Mouse (Mus musculus) heart, embryonic 12.5 days (tissue): ENCODE measurements around the gene Ptpn7. TPM values are rescaled to one million over a fixed set of nuclear protein-coding genes. Genes with fewer than 3 reads are reported as not detected.
"Not testable (repeated sequence)": the region's sequence is repeated elsewhere in the genome, so short reads cannot be mapped to it uniquely, and the experiment has no call there.

Experiments used
- ATAC-seq: fragments of 200-750 bp; cut with Nextera tagmentation; 2 replicates; pipeline ENCODE4 v1.8.0; 2017; ENCODE audit warnings: moderate TSS enrichment, moderate library complexity; ENCODE audit not compliant: insufficient number of reproducible peaks, low FRiP score
- H3K27ac ChIP-seq: fragments of 300-500 bp; sonication (generic); 2 replicates; pipeline ENCODE4 v1.5.1; 2016; ENCODE audit warnings: mild to moderate bottlenecking, moderate library complexity; ENCODE audit not compliant: poor library complexity, severe bottlenecking
- H3K27me3 ChIP-seq: fragments of 300-500 bp; sonication (generic); replicated peaks from 2 replicates; pipeline ENCODE4 v1.6.1; 2016; ENCODE audit warnings: mild to moderate bottlenecking, moderate library complexity
- H3K36me3 ChIP-seq: fragments of 300-500 bp; sonication (generic); 2 replicates; pipeline ENCODE4 v1.6.1; 2016; ENCODE audit warnings: mild to moderate bottlenecking, moderate library complexity
- H3K4me1 ChIP-seq: fragments of 300-500 bp; sonication (generic); replicated peaks from 2 replicates; pipeline ENCODE4 v1.6.1; 2016; ENCODE audit warnings: mild to moderate bottlenecking
- H3K4me2 ChIP-seq: fragments of 300-500 bp; sonication (generic); 2 replicates; pipeline ENCODE4 v1.6.1; 2016; ENCODE audit warnings: mild to moderate bottlenecking, moderate library complexity
- H3K4me3 ChIP-seq: fragments of 300-500 bp; sonication (generic); 2 replicates; pipeline ENCODE4 v1.5.1; 2016; ENCODE audit warnings: mild to moderate bottlenecking
- H3K9ac ChIP-seq: fragments of 300-500 bp; sonication (generic); 2 replicates; pipeline ENCODE4 v1.6.1; 2016; ENCODE audit warnings: mild to moderate bottlenecking, moderate library complexity
- H3K9me3 ChIP-seq: fragments of 300-500 bp; sonication (generic); replicated peaks from 2 replicates; pipeline ENCODE4 v1.6.1; 2016; ENCODE audit warnings: mild to moderate bottlenecking, moderate library complexity
- WGBS: fragments of 180-500 bp; shearing (Covaris S2); methylation state at CpG from one replicate; pipeline ENCODE4 v1.1.7; 2016; 5-methylcytosine and 5-hydroxymethylcytosine counted together
- polyA plus RNA-seq: library from polyadenylated mRNA; unstranded; fragments of >200 nt; fragmentation: Nextera tagmentation; extraction: Ambion mirVana; gene quantifications from 2 replicates; pipeline ENCODE4 v1.2.1, GENCODE M21; 2016

Ptpn7 gene
- polyA plus RNA-seq, 1 experiment from 2014 or later, result 1.4 TPM

DNA sequence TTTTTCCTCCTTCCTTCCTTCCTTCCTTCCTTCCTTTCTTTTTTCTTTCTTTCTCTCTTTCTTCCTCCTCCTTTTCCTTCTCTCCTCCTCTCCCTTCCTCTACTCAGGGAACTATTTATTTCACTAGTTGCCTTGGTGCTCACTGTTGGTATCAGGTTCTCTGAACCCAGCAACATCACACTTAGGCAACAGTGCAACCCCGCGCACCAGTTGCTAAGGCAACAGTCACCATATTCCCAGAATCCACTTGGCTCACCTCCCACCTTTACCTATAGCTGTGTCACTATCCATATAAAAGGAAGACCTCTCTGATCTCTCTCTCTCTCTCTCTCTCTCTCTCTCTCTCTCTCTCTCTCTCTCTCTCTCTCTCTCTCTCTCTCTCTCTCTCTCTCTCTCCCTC is 54.5 kb downstream of the Ptpn7 start:
- WGBS, result 32% methylated on average over 2 of the region's 2 CpGs
- not testable (repeated sequence) for H3K4me3 ChIP-seq, H3K27ac ChIP-seq, H3K36me3 ChIP-seq, ATAC-seq, H3K9me3 ChIP-seq, H3K9ac ChIP-seq, H3K4me2 ChIP-seq
- H3K4me1 ChIP-seq, result peaks cover 23% of the 10 kb centered on the region
- peaks cover 52% of the 10 kb centered on the region for H3K27me3 ChIP-seq

DNA sequence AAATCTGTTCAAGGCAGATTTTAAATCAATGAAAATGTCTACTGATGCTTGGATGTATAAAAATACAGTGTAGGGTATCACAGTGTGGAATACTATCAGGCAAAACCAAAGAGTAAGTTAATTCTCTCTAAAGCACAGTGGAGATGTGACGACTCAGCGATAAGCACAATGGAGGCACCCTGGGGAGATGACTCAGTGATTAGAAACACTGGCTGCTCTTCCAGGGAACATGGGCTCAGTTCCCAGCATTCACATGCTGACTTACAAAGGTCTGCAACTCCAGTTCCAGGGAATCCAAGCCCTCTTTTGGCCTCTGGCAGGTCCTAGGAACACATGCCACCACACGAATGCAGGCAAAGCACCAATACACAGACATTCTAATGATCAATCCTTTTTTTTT is 55.7 kb downstream of the Ptpn7 start:
- peaks cover 42% of the 10 kb centered on the region for H3K27me3 ChIP-seq
- no peaks in the 10 kb centered on the region for H3K36me3 ChIP-seq
- ATAC-seq, result no peak
- no peak overlapping the region for H3K9ac ChIP-seq
- H3K4me2 ChIP-seq, result no peak overlapping the region
- H3K27ac ChIP-seq, result no peak overlapping the region
- H3K4me1 ChIP-seq, result peaks cover 12% of the 10 kb centered on the region
- no peak overlapping the region for H3K4me3 ChIP-seq
- H3K9me3 ChIP-seq, result no peaks in the 10 kb centered on the region
- WGBS, result 22% methylated on average over 3 of the region's 3 CpGs

DNA sequence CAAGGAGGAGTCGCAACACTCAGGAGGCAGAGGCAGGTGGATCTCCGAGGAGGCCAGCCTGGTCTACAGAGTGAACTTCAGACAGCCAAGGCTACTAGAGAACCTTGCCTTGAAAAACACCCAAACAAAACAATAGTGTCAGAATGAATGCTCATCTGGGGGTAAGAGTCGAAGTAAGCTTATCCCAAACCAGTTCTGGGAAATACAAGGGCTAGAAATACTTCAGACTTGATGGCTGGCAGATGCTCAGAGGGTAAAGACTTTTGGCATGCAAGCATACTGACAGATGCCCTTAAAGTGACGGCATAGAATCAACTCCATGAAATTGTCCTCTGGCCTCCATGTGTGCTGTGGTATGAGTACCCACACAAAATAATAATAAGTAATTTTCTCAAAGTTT is 56.7 kb downstream of the Ptpn7 start:
- no peak for ATAC-seq
- 86% methylated on average over 4 of the region's 4 CpGs for WGBS
- no peak overlapping the region for H3K27ac ChIP-seq
- peaks cover 2% of the 10 kb centered on the region; the same call in 1 of the 2 replicates for H3K4me1 ChIP-seq
- no peaks in the 10 kb centered on the region for H3K9me3 ChIP-seq
- no peaks in the 10 kb centered on the region for H3K36me3 ChIP-seq
- no peak overlapping the region for H3K4me2 ChIP-seq
- H3K27me3 ChIP-seq, result peaks cover 40% of the 10 kb centered on the region
- no peak overlapping the region for H3K9ac ChIP-seq
- no peak overlapping the region for H3K4me3 ChIP-seq

GRCm38 (mm10) chr1:135194335-135194734 is 61.8 kb downstream of the Ptpn7 start:
- not testable (repeated sequence) for H3K4me2 ChIP-seq, H3K27ac ChIP-seq, H3K4me1 ChIP-seq, H3K9ac ChIP-seq, ATAC-seq, H3K9me3 ChIP-seq, H3K4me3 ChIP-seq, H3K36me3 ChIP-seq
- WGBS, result 77% methylated on average over 5 of the region's 5 CpGs
- H3K27me3 ChIP-seq, result peaks cover 35% of the 10 kb centered on the region

Other genes starting within 250 kb of the Ptpn7 start
- 29.6 and 31.2 TPM in 2 replicates for gene Ppp1r12b, start 176.8 kb upstream of the Ptpn7 start, polyA plus RNA-seq
- 46.6 and 48.7 TPM in 2 replicates for gene Ube2t, start 170.1 kb upstream of the Ptpn7 start, polyA plus RNA-seq
- 0.80 and 0.82 TPM in 2 replicates for gene Lgr6, start 27.4 kb upstream of the Ptpn7 start, polyA plus RNA-seq
- 36.4 and 36.6 TPM in 2 replicates for gene Arl8a, start 14.1 kb downstream of the Ptpn7 start, polyA plus RNA-seq
- gene Gpr37l1, start 35.0 kb downstream of the Ptpn7 start, polyA plus RNA-seq, result not detected in 2 replicates
- gene Elf3, start 125.9 kb downstream of the Ptpn7 start, polyA plus RNA-seq, result 0.48 and 0.91 TPM in 2 replicates
- 61.0 and 62.0 TPM in 2 replicates for gene Rnpep, start 151.4 kb downstream of the Ptpn7 start, polyA plus RNA-seq
- gene Timm17a, start 181.1 kb downstream of the Ptpn7 start, polyA plus RNA-seq, result 350 and 368 TPM in 2 replicates
- gene Lmod1, start 192.1 kb downstream of the Ptpn7 start, polyA plus RNA-seq, result 1.3 and 1.5 TPM in 2 replicates
- 32.4 and 33.3 TPM in 2 replicates for gene Shisa4, start 242.5 kb downstream of the Ptpn7 start, polyA plus RNA-seq